Mouse (Mus musculus) heart, adult 9 months (tissue): ENCODE results near the gene Farp2.

Experiments used
- DNase-seq, 2 experiments: peaks; one replicate each; pipeline ENCODE4 v3.0.0; 2022; ENCODE audit warnings: low spot score in 2 of 2

Farp2 gene

GRCm38 (mm10) chr1:93563224-93563623 lies 51.3 kb downstream of the Farp2 start:
- no peak for DNase-seq

GRCm38 (mm10) chr1:93563649-93564048 lies 51.8 kb downstream of the Farp2 start:
- DNase-seq = no peak

- DNase-seq = no peak
These were observed 52.9 kb downstream of the Farp2 start for GRCm38 (mm10) chr1:93564781-93565180.

- DNase-seq = no peak
These were observed 55.1 kb downstream of the Farp2 start for GRCm38 (mm10) chr1:93567013-93567412.

- no peak for DNase-seq
These were observed 56.0 kb downstream of the Farp2 start for GRCm38 (mm10) chr1:93567717-93568497.

- no peak for DNase-seq
These were observed 65.2 kb downstream of the Farp2 start for GRCm38 (mm10) chr1:93577066-93577465.

GRCm38 (mm10) chr1:93577861-93578260 lies 66.0 kb downstream of the Farp2 start:
- DNase-seq = no peak

- no peak for DNase-seq
These were observed 69.7 kb downstream of the Farp2 start for GRCm38 (mm10) chr1:93581545-93581944.

- no peak for DNase-seq
These were observed 76.5 kb downstream of the Farp2 start for GRCm38 (mm10) chr1:93588346-93588745.

- DNase-seq = no peak
These were observed 82.1 kb downstream of the Farp2 start for GRCm38 (mm10) chr1:93593960-93594359.

GRCm38 (mm10) chr1:93595916-93596315 lies 84.0 kb downstream of the Farp2 start:
- no peak for DNase-seq

GRCm38 (mm10) chr1:93602911-93603310 lies 91.0 kb downstream of the Farp2 start:
- no peak for DNase-seq

- no peak for DNase-seq
These were observed 92.0 kb downstream of the Farp2 start for GRCm38 (mm10) chr1:93603921-93604320.

GRCm38 (mm10) chr1:93607090-93608083 lies 95.5 kb downstream of the Farp2 start:
- no peak for DNase-seq

GRCm38 (mm10) chr1:93608696-93609245 lies 96.9 kb downstream of the Farp2 start:
- DNase-seq = no peak

GRCm38 (mm10) chr1:93609762-93610161 lies 97.9 kb downstream of the Farp2 start:
- no peak for DNase-seq

GRCm38 (mm10) chr1:93618059-93618748 lies 106.3 kb downstream of the Farp2 start:
- DNase-seq = no peak

GRCm38 (mm10) chr1:93618948-93619347 lies 107.1 kb downstream of the Farp2 start:
- no peak for DNase-seq

- DNase-seq = no peak
These were observed 112.6 kb downstream of the Farp2 start for GRCm38 (mm10) chr1:93624502-93624901.

- DNase-seq = no peak
These were observed 118.9 kb downstream of the Farp2 start for GRCm38 (mm10) chr1:93630796-93631195.

GRCm38 (mm10) chr1:93632723-93633122 lies 120.8 kb downstream of the Farp2 start:
- DNase-seq = no peak

GRCm38 (mm10) chr1:93634481-93634891 lies 122.6 kb downstream of the Farp2 start:
- peak; percentile 70 to 80 for DNase-seq
